Mouse (Mus musculus) skeletal muscle tissue, adult 2 months (tissue): Measurements from ENCODE around the gene Ascl1.

Experiments
- DNase-seq: peaks from one replicate; pipeline ENCODE4 v3.0.0-alpha.2; 2012; ENCODE audit warnings: low read depth, low spot score

Ascl1 gene

GRCm38 (mm10) chr10:87485721-87486620 lies 7.5 kb downstream of the Ascl1 start:
- DNase-seq, result no peak

GRCm38 (mm10) chr10:87484831-87485720 lies 8.4 kb downstream of the Ascl1 start:
- DNase-seq, result no peak

GRCm38 (mm10) chr10:87477895-87478294 lies 15.6 kb downstream of the Ascl1 start:
- no peak for DNase-seq

DNA sequence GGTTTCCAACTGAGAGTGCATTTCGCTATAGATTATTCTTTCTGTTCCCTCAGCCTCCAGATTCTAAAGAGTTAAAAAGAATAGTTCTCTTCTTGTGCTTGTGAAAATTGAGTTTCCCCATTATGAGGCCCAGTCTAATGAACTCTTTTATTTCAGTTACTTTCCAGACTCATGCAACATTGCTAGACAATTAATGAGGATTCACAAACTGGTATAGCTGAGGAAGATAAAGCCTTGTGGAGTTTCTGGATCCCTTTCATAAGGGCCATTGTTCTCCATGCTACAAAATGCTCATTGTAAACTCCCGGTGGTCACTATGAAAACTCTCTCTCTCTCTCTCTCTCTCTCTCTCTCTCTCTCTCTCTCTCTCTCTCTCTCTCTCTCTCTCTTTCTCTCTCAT lies 18.5 kb downstream of the Ascl1 start:
- DNase-seq, result no peak

DNA sequence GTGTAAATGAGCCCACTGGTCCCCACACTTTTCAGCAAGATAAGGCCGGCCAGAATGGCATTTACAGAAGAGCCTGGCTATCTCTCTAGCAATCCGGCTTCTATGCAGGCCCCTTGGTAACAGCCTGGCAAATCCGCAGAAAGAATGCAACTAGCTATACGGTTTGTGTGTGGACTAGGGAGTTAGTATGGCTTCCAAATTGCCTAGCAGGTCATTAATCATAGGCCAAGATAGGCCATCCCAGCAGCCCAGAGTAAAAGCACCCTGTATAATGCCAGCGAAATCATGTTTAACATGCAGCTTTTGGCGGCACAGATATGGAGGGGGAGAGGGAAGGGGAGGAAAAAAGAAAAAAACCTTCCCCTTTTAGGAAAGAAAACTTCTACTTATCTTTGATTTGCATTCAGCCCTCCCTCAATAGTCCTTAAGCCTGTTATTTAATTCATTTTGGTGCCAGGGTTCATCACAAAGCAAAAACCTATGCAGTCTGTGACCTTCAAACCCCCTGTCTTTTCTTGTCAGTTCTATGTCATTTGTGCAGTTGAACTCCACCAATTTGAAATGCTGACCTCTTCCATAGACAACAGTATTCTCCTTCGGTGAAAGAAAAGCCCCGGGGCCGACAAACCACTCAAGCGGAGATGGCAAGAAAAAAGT lies 19.9 kb downstream of the Ascl1 start:
- no peak for DNase-seq

DNA sequence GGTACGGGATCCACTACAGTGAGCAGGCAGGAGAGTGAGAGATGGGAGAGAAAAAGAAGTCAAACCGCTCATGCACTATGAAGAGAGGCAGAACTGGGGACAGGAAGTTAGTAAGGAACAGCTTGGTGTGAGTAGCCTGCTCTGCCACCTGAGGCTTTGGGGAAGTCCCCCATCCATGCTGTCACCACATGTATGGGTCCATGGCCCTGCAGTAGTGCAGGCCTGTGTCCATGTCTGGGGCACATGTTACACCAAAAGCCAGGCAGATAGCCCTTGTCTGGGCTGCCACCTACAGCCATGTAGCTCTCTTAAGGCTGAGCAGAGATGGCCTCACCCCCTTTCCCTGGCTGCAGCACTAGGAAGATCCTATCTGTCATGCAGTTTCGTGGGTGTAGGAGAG lies 42.7 kb downstream of the Ascl1 start:
- DNase-seq, result no peak

- no peak for DNase-seq
These were observed 44.1 kb downstream of the Ascl1 start for GRCm38 (mm10) chr10:87449368-87449767.

DNA sequence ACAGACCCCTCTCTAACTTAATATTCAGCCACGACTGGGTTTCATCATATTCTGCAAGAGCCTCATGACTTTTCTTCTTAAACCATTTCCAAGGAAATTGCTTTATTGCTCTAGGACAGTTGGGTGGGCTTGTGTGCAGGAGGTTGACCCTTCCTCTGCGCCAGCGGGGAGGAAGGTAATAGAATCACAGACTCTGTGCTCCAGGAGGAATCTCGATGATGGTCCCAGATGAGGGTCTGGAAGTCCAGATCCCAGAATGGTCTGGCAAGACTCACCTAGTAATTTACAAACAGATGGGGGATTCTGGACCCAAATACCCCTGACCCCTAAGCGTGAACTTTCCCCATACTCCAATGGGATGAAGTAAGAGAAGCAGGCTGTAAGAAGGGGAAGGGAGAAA lies 45.2 kb downstream of the Ascl1 start:
- DNase-seq, result no peak

- no peak for DNase-seq
These were observed 45.7 kb downstream of the Ascl1 start for GRCm38 (mm10) chr10:87447754-87448095.

- no peak for DNase-seq
These were observed 46.4 kb downstream of the Ascl1 start for GRCm38 (mm10) chr10:87446829-87447753.

DNA sequence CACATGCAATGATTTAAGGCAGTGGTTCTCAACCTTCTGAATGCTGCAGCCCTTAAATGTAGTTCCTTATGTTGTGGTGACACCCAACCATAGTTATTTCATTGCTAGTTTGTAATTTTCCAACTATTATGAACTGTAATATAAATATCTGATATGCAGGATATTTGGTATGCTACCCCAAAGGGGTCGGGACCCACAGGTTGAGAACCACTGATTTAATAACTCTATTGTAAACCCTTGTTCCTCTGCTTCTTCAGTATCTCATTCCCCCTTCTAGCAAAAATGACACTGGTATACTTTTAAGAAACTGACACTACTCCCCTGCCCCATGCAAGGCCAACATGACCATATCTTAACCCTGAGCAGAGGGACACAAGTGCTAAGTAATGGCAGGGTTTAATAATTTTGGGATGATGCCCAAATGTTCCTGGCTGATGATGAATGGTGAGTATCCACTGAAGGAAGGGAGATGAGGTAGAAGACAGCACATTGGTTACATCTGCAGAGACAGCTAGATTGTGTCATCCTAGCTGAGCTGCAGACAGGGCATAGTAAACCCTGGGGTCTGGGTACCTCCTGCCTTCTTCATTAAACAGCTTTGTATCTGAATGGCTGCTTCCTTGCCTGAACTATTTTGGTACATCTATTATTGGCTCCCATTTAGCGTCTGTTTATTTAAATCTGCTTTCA lies 47.2 kb downstream of the Ascl1 start:
- no peak for DNase-seq
